Mouse (Mus musculus) liver, postnatal 0 days (tissue): Measurements from ENCODE around the gene Mmp14. TPM values are rescaled to one million over a fixed set of nuclear protein-coding genes. Genes with fewer than 3 reads are reported as not detected.

Experiments used
- ATAC-seq: fragments of 200-750 bp; cut with Nextera tagmentation; 2 replicates; pipeline ENCODE4 v1.8.0; 2017; ENCODE audit warnings: mild to moderate bottlenecking, moderate library complexity
- DNase-seq: peaks from one replicate; pipeline ENCODE4 v3.0.0-alpha.2; 2016
- H3K27ac ChIP-seq: fragments of 300-500 bp; sonication (generic); 2 replicates; pipeline ENCODE4 v1.5.1; 2014; ENCODE audit warnings: antibody characterized with exemption, moderate library complexity, mild to moderate bottlenecking, low read depth
- H3K27me3 ChIP-seq: fragments of 300-500 bp; sonication (generic); 2 replicates; pipeline ENCODE4 v1.6.1; 2014; ENCODE audit warnings: low read length, control low read depth, mixed read lengths; ENCODE audit not compliant: insufficient read depth
- H3K36me3 ChIP-seq: fragments of 300-500 bp; sonication (generic); replicated peaks from 2 replicates; pipeline ENCODE4 v1.6.1; 2014; ENCODE audit warnings: mild to moderate bottlenecking, control low read depth, low read length, moderate library complexity, mixed read lengths; ENCODE audit not compliant: insufficient read depth
- H3K4me1 ChIP-seq: fragments of 300-500 bp; sonication (generic); 2 replicates; pipeline ENCODE4 v1.6.1; 2014; ENCODE audit warnings: antibody characterized with exemption, mild to moderate bottlenecking, control low read depth; ENCODE audit not compliant: insufficient read depth
- H3K4me2 ChIP-seq: fragments of 300-500 bp; sonication (generic); 2 replicates; pipeline ENCODE4 v1.6.1; 2014; ENCODE audit warnings: low read depth, mild to moderate bottlenecking, low read length, moderate library complexity, mixed read lengths
- H3K4me3 ChIP-seq: fragments of 300-500 bp; sonication (generic); 2 replicates; pipeline ENCODE4 v1.5.1; 2014; ENCODE audit warnings: low read depth, low read length
- H3K9ac ChIP-seq: fragments of 300-500 bp; sonication (generic); replicated peaks from 2 replicates; pipeline ENCODE4 v1.6.1; 2014; ENCODE audit warnings: mild to moderate bottlenecking, moderate library complexity
- H3K9me3 ChIP-seq: fragments of 300-500 bp; sonication (generic); 2 replicates; pipeline ENCODE4 v1.6.1; 2016; ENCODE audit warnings: mild to moderate bottlenecking, control low read depth, low read length, mixed read lengths
- CTCF ChIP-seq: sonication (generic); IDR thresholded peaks from 2 replicates; pipeline ENCODE4 v1.5.1; 2016; ENCODE audit warnings: antibody characterized with exemption, low read depth
- EP300 ChIP-seq: IDR thresholded peaks from 2 replicates; pipeline ENCODE4 v1.6.1; 2016; ENCODE audit warnings: antibody characterized with exemption, low read depth, mild to moderate bottlenecking
- WGBS: fragments of 180-500 bp; shearing (Covaris S2); extraction: QIAGEN DNeasy Blood & Tissue Kit; methylation state at CpG from one replicate; pipeline ENCODE4 v1.1.7; 2014; ENCODE audit not compliant: insufficient replicate concordance; 5-methylcytosine and 5-hydroxymethylcytosine counted together
- polyA plus RNA-seq: library from polyadenylated mRNA; unstranded; fragments of >200 nt; fragmentation: Nextera tagmentation; extraction: Ambion mirVana; gene quantifications from 2 replicates; pipeline ENCODE4 v1.2.1, GENCODE M21; 2015

The Mmp14 gene
- polyA plus RNA-seq, 1 experiment from 2014 or later, result 38.1 TPM

- no peak for TF ChIP-seq EP300
- DNase-seq (no peak), ATAC-seq (no peak)
- Histone ChIP-seq H3K27me3 (no peaks in the 10 kb centered on the region), H3K4me3 (no peak overlapping the region), H3K9ac (no peak overlapping the region), H3K4me2 (no peak overlapping the region), H3K27ac (no peak overlapping the region), H3K36me3 (peaks cover 14% of the 10 kb centered on the region; the same call in 1 of the 2 replicates), H3K4me1 (peaks cover 20% of the 10 kb centered on the region), H3K9me3 (no peaks in the 10 kb centered on the region)
- WGBS, result 66% methylated on average over 4 of the region's 4 CpGs
These were observed 30.7 kb downstream of the Mmp14 start for GRCm38 (mm10) chr14:54462146-54462545.

GRCm38 (mm10) chr14:54463108-54463958 is 31.9 kb downstream of the Mmp14 start:
- H3K27me3 ChIP-seq, result no peaks in the 10 kb centered on the region
- no peaks in the 10 kb centered on the region for H3K9me3 ChIP-seq
- H3K9ac ChIP-seq, result peak overlapping the region; percentile 96
- no peak for TF ChIP-seq CTCF
- TF ChIP-seq EP300, result 0 out of 2 replicates have a peak, but pooled peaks have one; percentile 7
- H3K27ac ChIP-seq, result peak overlapping the region; percentile 97
- ATAC-seq (peak; percentile 30), DNase-seq (no peak)
- WGBS, result 8% methylated on average over 12 of the region's 12 CpGs
- H3K36me3 ChIP-seq, result peaks cover 24% of the 10 kb centered on the region
- H3K4me3 ChIP-seq, result peak overlapping the region; percentile 96
- peaks cover 20% of the 10 kb centered on the region for H3K4me1 ChIP-seq
- peak overlapping the region; percentile 94 for H3K4me2 ChIP-seq

- no peaks in the 10 kb centered on the region for H3K9me3 ChIP-seq
- H3K4me2 ChIP-seq, result peak within 1 kb of the TSS; percentile 94
- TF ChIP-seq EP300 (no peak), CTCF (no peak)
- peak within 1 kb of the TSS; percentile 97 for H3K27ac ChIP-seq
- DNase-seq (peak; percentile 94), ATAC-seq (peak; percentile 89)
- WGBS, result under 1% methylated on average over 30 of the region's 35 CpGs
- peaks cover 30% of the 10 kb centered on the region for H3K36me3 ChIP-seq
- H3K4me3 ChIP-seq, result peak within 1 kb of the TSS; percentile 96
- no peaks in the 10 kb centered on the region for H3K27me3 ChIP-seq
- H3K4me1 ChIP-seq, result peaks cover 20% of the 10 kb centered on the region
- peak within 1 kb of the TSS; percentile 96 for H3K9ac ChIP-seq
These were observed 32.5 kb downstream of the Mmp14 start, which contains the start of gene Lrp10 for GRCm38 (mm10) chr14:54463959-54464292. Gene Lrp10 (plus strand): TSS chr14:54464137.

GRCm38 (mm10) chr14:54464293-54465005 is 33.0 kb downstream of the Mmp14 start:
- DNase-seq (peak; percentile 81), ATAC-seq (peak; percentile 77)
- Histone ChIP-seq H3K4me2 (peak overlapping the region; percentile 94), H3K36me3 (peaks cover 35% of the 10 kb centered on the region), H3K9me3 (no peaks in the 10 kb centered on the region), H3K27ac (peak overlapping the region; percentile 97), H3K9ac (peak overlapping the region; percentile 96), H3K4me1 (peaks cover 20% of the 10 kb centered on the region), H3K27me3 (no peaks in the 10 kb centered on the region), H3K4me3 (peak overlapping the region; percentile 96)
- TF ChIP-seq EP300, result no peak; the same call in 1 of the 2 replicates
- peak; percentile 83 for TF ChIP-seq CTCF
- 1% methylated on average over 52 of the region's 57 CpGs for WGBS

- Histone ChIP-seq H3K27ac (no peak overlapping the region), H3K9me3 (no peaks in the 10 kb centered on the region), H3K9ac (no peak overlapping the region; the same call in 1 of the 2 replicates), H3K4me3 (no peak overlapping the region), H3K4me1 (peaks cover 9% of the 10 kb centered on the region), H3K27me3 (peaks cover 8% of the 10 kb centered on the region), H3K4me2 (no peak overlapping the region), H3K36me3 (peaks cover 40% of the 10 kb centered on the region)
- DNase-seq (no peak), ATAC-seq (no peak)
- 83% methylated on average over 2 of the region's 2 CpGs for WGBS
- TF ChIP-seq CTCF (no peak), EP300 (0 out of 2 replicates have a peak, but pooled peaks have one; percentile 4)
These were observed 40.1 kb downstream of the Mmp14 start for GRCm38 (mm10) chr14:54471467-54471866.

DNA sequence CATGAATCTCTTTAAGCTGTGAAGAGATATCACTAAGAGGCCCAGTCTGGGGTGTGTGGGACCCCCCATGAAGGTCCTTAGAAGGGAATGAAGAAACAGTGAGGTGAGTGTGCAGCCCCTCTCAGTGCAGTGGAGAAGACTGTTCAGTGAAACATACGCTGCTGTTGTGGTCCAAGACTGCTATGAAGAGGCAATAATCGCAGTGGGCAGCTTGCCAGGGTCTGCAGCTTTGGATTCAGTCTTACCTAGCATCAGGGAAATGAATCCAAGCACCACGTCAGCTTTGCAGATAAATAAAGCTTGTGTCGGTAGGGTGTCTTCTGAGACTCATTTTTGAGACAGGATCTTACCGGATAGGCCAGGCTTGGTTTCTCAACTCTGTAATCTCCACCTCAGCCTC is 41.3 kb downstream of the Mmp14 start:
- 75% methylated on average over 5 of the region's 5 CpGs for WGBS
- no peak for ATAC-seq
- Histone ChIP-seq H3K9ac (no peak overlapping the region), H3K27ac (no peak overlapping the region), H3K4me3 (no peak overlapping the region), H3K4me1 (peaks cover 17% of the 10 kb centered on the region), H3K9me3 (no peaks in the 10 kb centered on the region), H3K27me3 (peaks cover 16% of the 10 kb centered on the region), H3K4me2 (no peak overlapping the region), H3K36me3 (peaks cover 30% of the 10 kb centered on the region)
- no peak for TF ChIP-seq EP300
- no peak for TF ChIP-seq CTCF
- DNase-seq, result no peak
